Mouse (Mus musculus): ENCODE data around the gene Mef2c. TPM values are rescaled to one million over a fixed set of nuclear protein-coding genes. Genes with fewer than 3 reads are reported as not detected.

Mef2c gene
- 100 to 1,000 TPM; 108 to 116 TPM for total RNA-seq (2021)

GRCm38 (mm10) chr13:83503919-83504318 lies at the start of gene Mef2c:
TSS of gene Mef2c (plus strand) at chr13:83504034.
- no peak for DNase-seq

GRCm38 (mm10) chr13:83458729-83459128 lies 45.1 kb upstream of the Mef2c start:
- DNase-seq, result no peak

- no peak for DNase-seq
Measured at GRCm38 (mm10) chr13:83459600-83459999, 44.2 kb upstream of the Mef2c start.

- DNase-seq, result no peak
Measured at GRCm38 (mm10) chr13:83460620-83461019, 43.2 kb upstream of the Mef2c start.

- no peak for DNase-seq
Measured at GRCm38 (mm10) chr13:83461556-83461955, 42.3 kb upstream of the Mef2c start.

- DNase-seq, result no peak
Measured at GRCm38 (mm10) chr13:83466756-83467155, 37.1 kb upstream of the Mef2c start.

- no peak for DNase-seq
Measured at GRCm38 (mm10) chr13:83468794-83469193, 35.0 kb upstream of the Mef2c start.

- no peak for DNase-seq
Measured at GRCm38 (mm10) chr13:83473755-83474154, 30.1 kb upstream of the Mef2c start.

- DNase-seq, result no peak
Measured at GRCm38 (mm10) chr13:83480388-83480787, 23.4 kb upstream of the Mef2c start.

GRCm38 (mm10) chr13:83481310-83481709 lies 22.5 kb upstream of the Mef2c start:
- DNase-seq, result peak; percentile 13

GRCm38 (mm10) chr13:83482087-83482486 lies 21.7 kb upstream of the Mef2c start:
- DNase-seq, result peak; percentile 13

- no peak for DNase-seq
Measured at GRCm38 (mm10) chr13:83484215-83484614, 19.6 kb upstream of the Mef2c start.

- no peak for DNase-seq
Measured at GRCm38 (mm10) chr13:83484721-83485369, 19.0 kb upstream of the Mef2c start.

GRCm38 (mm10) chr13:83492051-83492450 lies 11.8 kb upstream of the Mef2c start:
- no peak for DNase-seq

GRCm38 (mm10) chr13:83497708-83498107 lies 6.1 kb upstream of the Mef2c start:
- DNase-seq, result no peak

- no peak for DNase-seq
Measured at GRCm38 (mm10) chr13:83499526-83499925, 4.3 kb upstream of the Mef2c start.

GRCm38 (mm10) chr13:83507687-83508086 lies 3.9 kb downstream of the Mef2c start:
- no peak for DNase-seq

GRCm38 (mm10) chr13:83515013-83515547 lies 11.2 kb downstream of the Mef2c start:
- DNase-seq, result peak; percentile 19

- peak; percentile 74 for DNase-seq
Measured at GRCm38 (mm10) chr13:83517660-83518609, 14.1 kb downstream of the Mef2c start.

GRCm38 (mm10) chr13:83520807-83521206 lies 17.0 kb downstream of the Mef2c start:
- no peak for DNase-seq

- DNase-seq, result peak; percentile 73
Measured at GRCm38 (mm10) chr13:83523232-83523969, 19.6 kb downstream of the Mef2c start.

- peak; percentile 82 for DNase-seq
Measured at GRCm38 (mm10) chr13:83524159-83524901, 20.5 kb downstream of the Mef2c start.

Data from heart, postnatal 4 days (tissue).